Mouse (Mus musculus) lung, embryonic 15.5 days (tissue): ENCODE results near the gene Pkm. TPM values are rescaled to one million over a fixed set of nuclear protein-coding genes. Genes with fewer than 3 reads are reported as not detected.

Experiments used
- ATAC-seq: fragments of 200-750 bp; cut with Nextera tagmentation; 2 replicates; pipeline ENCODE4 v1.8.0; 2017; ENCODE audit warnings: moderate number of reproducible peaks, borderline replicate concordance; ENCODE audit not compliant: low FRiP score, low TSS enrichment; ENCODE audit errors: extremely low read depth
- H3K27ac ChIP-seq: fragments of 300-500 bp; sonication (generic); 2 replicates; pipeline ENCODE4 v1.5.1; 2015; ENCODE audit warnings: moderate library complexity, mild to moderate bottlenecking, inconsistent platforms
- H3K27me3 ChIP-seq: fragments of 300-500 bp; sonication (generic); 2 replicates; pipeline ENCODE4 v1.6.1; 2015; ENCODE audit warnings: inconsistent platforms
- H3K36me3 ChIP-seq: fragments of 300-500 bp; sonication (generic); 2 replicates; pipeline ENCODE4 v1.6.1; 2015; ENCODE audit warnings: inconsistent platforms
- H3K4me1 ChIP-seq: fragments of 300-500 bp; sonication (generic); 2 replicates; pipeline ENCODE4 v1.6.1; 2015; ENCODE audit warnings: inconsistent platforms
- H3K4me2 ChIP-seq: fragments of 300-500 bp; sonication (generic); 2 replicates; pipeline ENCODE4 v1.6.1; 2015; ENCODE audit warnings: inconsistent platforms, mild to moderate bottlenecking, moderate library complexity
- H3K4me3 ChIP-seq: fragments of 300-500 bp; sonication (generic); 2 replicates; pipeline ENCODE4 v1.5.1; 2015; ENCODE audit warnings: mild to moderate bottlenecking, inconsistent platforms
- H3K9ac ChIP-seq: fragments of 300-500 bp; sonication (generic); 2 replicates; pipeline ENCODE4 v1.6.1; 2015; ENCODE audit warnings: inconsistent platforms
- H3K9me3 ChIP-seq: fragments of 300-500 bp; sonication (generic); 2 replicates; pipeline ENCODE4 v1.6.1; 2016; ENCODE audit warnings: inconsistent platforms
- WGBS: fragments of 180-500 bp; shearing (Covaris S2); methylation state at CpG from one replicate; pipeline ENCODE4 v1.1.7; 2015; 5-methylcytosine and 5-hydroxymethylcytosine counted together
- polyA plus RNA-seq: library from polyadenylated mRNA; unstranded; fragments of >200 nt; fragmentation: Nextera tagmentation; extraction: Ambion mirVana; gene quantifications from 2 replicates; pipeline ENCODE4 v1.2.1, GENCODE M21; 2015

The Pkm gene
- polyA plus RNA-seq, 1 experiment from 2014 or later = 1,403 TPM

- peak; percentile 44 for ATAC-seq
- Histone ChIP-seq H3K27ac (peak overlapping the region; percentile 93), H3K9me3 (no peaks in the 10 kb centered on the region), H3K4me1 (peaks cover 49% of the 10 kb centered on the region), H3K27me3 (no peaks in the 10 kb centered on the region), H3K9ac (peak overlapping the region; percentile 83), H3K36me3 (peaks cover 15% of the 10 kb centered on the region), H3K4me3 (peak overlapping the region; percentile 73), H3K4me2 (peak overlapping the region; percentile 60)
- 1% methylated on average over 65 of the region's 65 CpGs for WGBS
Measured at GRCm38 (mm10) chr9:59656635-59657617, 758 bp downstream of the Pkm start.

GRCm38 (mm10) chr9:59658146-59658545 lies 2.0 kb downstream of the Pkm start:
- peak overlapping the region; percentile 93 for H3K27ac ChIP-seq
- H3K9ac ChIP-seq = peak overlapping the region; percentile 83
- peak overlapping the region; percentile 60 for H3K4me2 ChIP-seq
- no peaks in the 10 kb centered on the region for H3K27me3 ChIP-seq
- WGBS = 6% methylated on average over 4 of the region's 4 CpGs
- ATAC-seq = no peak
- H3K4me1 ChIP-seq = peaks cover 53% of the 10 kb centered on the region
- peak overlapping the region; percentile 73 for H3K4me3 ChIP-seq
- H3K36me3 ChIP-seq = peaks cover 15% of the 10 kb centered on the region
- no peaks in the 10 kb centered on the region for H3K9me3 ChIP-seq

- H3K27ac ChIP-seq = peak overlapping the region; percentile 75
- no peak overlapping the region for H3K9ac ChIP-seq
- peak overlapping the region; percentile 73 for H3K4me3 ChIP-seq
- H3K9me3 ChIP-seq = no peaks in the 10 kb centered on the region
- peaks cover 56% of the 10 kb centered on the region for H3K4me1 ChIP-seq
- ATAC-seq = 0 out of 2 replicates have a peak, but pooled peaks have one; percentile 25
- WGBS = 21% methylated on average over 14 of the region's 14 CpGs
- peaks cover 15% of the 10 kb centered on the region for H3K36me3 ChIP-seq
- H3K4me2 ChIP-seq = peak overlapping the region; percentile 60
- no peaks in the 10 kb centered on the region for H3K27me3 ChIP-seq
Measured at GRCm38 (mm10) chr9:59659036-59660026, 3.2 kb downstream of the Pkm start.

GRCm38 (mm10) chr9:59660421-59660820 lies 4.3 kb downstream of the Pkm start:
- WGBS = 56% methylated on average over 10 of the region's 10 CpGs
- peak overlapping the region; percentile 60 for H3K4me2 ChIP-seq
- no peak for ATAC-seq
- no peak overlapping the region for H3K9ac ChIP-seq
- H3K27ac ChIP-seq = peak overlapping the region; percentile 75
- peaks cover 55% of the 10 kb centered on the region for H3K4me1 ChIP-seq
- H3K27me3 ChIP-seq = no peaks in the 10 kb centered on the region
- H3K4me3 ChIP-seq = peak overlapping the region; percentile 6; the same call in 1 of the 2 replicates
- H3K36me3 ChIP-seq = peaks cover 24% of the 10 kb centered on the region
- no peaks in the 10 kb centered on the region for H3K9me3 ChIP-seq

- Histone ChIP-seq H3K36me3 (peaks cover 34% of the 10 kb centered on the region), H3K27me3 (no peaks in the 10 kb centered on the region), H3K9me3 (no peaks in the 10 kb centered on the region), H3K9ac (no peak overlapping the region), H3K27ac (peak overlapping the region; percentile 75; the same call in 1 of the 2 replicates), H3K4me3 (no peak overlapping the region), H3K4me1 (peaks cover 51% of the 10 kb centered on the region), H3K4me2 (no peak overlapping the region; the same call in 1 of the 2 replicates)
- WGBS = 52% methylated on average over 6 of the region's 6 CpGs
- ATAC-seq = no peak
Measured at GRCm38 (mm10) chr9:59661298-59661975, 5.3 kb downstream of the Pkm start.

- Histone ChIP-seq H3K4me2 (no peak overlapping the region), H3K27ac (no peak overlapping the region), H3K4me1 (peaks cover 43% of the 10 kb centered on the region), H3K36me3 (peaks cover 52% of the 10 kb centered on the region), H3K9me3 (no peaks in the 10 kb centered on the region), H3K4me3 (no peak overlapping the region), H3K27me3 (no peaks in the 10 kb centered on the region), H3K9ac (no peak overlapping the region)
- 77% methylated on average over 7 of the region's 7 CpGs for WGBS
- ATAC-seq = no peak
Measured at GRCm38 (mm10) chr9:59663226-59663625, 7.1 kb downstream of the Pkm start.

- Histone ChIP-seq H3K27me3 (no peaks in the 10 kb centered on the region), H3K4me1 (peaks cover 36% of the 10 kb centered on the region), H3K4me2 (no peak overlapping the region), H3K4me3 (no peak overlapping the region), H3K27ac (no peak overlapping the region), H3K36me3 (peaks cover 59% of the 10 kb centered on the region), H3K9me3 (no peaks in the 10 kb centered on the region), H3K9ac (no peak overlapping the region)
- ATAC-seq = no peak
- 63% methylated on average over 3 of the region's 3 CpGs for WGBS
Measured at GRCm38 (mm10) chr9:59663957-59664356, 7.8 kb downstream of the Pkm start.

- Histone ChIP-seq H3K9me3 (no peaks in the 10 kb centered on the region), H3K36me3 (peaks cover 65% of the 10 kb centered on the region), H3K4me2 (no peak overlapping the region), H3K27me3 (no peaks in the 10 kb centered on the region), H3K27ac (no peak overlapping the region), H3K9ac (no peak overlapping the region), H3K4me3 (no peak overlapping the region), H3K4me1 (peaks cover 28% of the 10 kb centered on the region)
- 68% methylated on average over 4 of the region's 4 CpGs for WGBS
- no peak for ATAC-seq
Measured at GRCm38 (mm10) chr9:59664664-59665256, 8.6 kb downstream of the Pkm start.

- ATAC-seq = no peak
- Histone ChIP-seq H3K9me3 (no peaks in the 10 kb centered on the region), H3K27me3 (no peaks in the 10 kb centered on the region), H3K36me3 (peaks cover 71% of the 10 kb centered on the region), H3K9ac (no peak overlapping the region), H3K27ac (no peak overlapping the region), H3K4me2 (no peak overlapping the region), H3K4me1 (peaks cover 15% of the 10 kb centered on the region), H3K4me3 (no peak overlapping the region)
- WGBS = 86% methylated on average over 8 of the region's 8 CpGs
Measured at GRCm38 (mm10) chr9:59666016-59666415, 9.8 kb downstream of the Pkm start.

- no peak overlapping the region for H3K4me3 ChIP-seq
- peaks cover 7% of the 10 kb centered on the region for H3K4me1 ChIP-seq
- H3K9ac ChIP-seq = no peak overlapping the region
- H3K4me2 ChIP-seq = no peak overlapping the region
- no peaks in the 10 kb centered on the region for H3K9me3 ChIP-seq
- peaks cover 71% of the 10 kb centered on the region for H3K36me3 ChIP-seq
- WGBS = 86% methylated on average over 1 of the region's 1 CpGs
- no peaks in the 10 kb centered on the region for H3K27me3 ChIP-seq
- no peak overlapping the region for H3K27ac ChIP-seq
- no peak for ATAC-seq
Measured at GRCm38 (mm10) chr9:59666813-59667212, 10.6 kb downstream of the Pkm start.

- Histone ChIP-seq H3K27ac (no peak overlapping the region), H3K36me3 (peaks cover 75% of the 10 kb centered on the region), H3K4me2 (no peak overlapping the region), H3K4me3 (no peak overlapping the region), H3K9ac (no peak overlapping the region), H3K27me3 (no peaks in the 10 kb centered on the region), H3K9me3 (no peaks in the 10 kb centered on the region), H3K4me1 (peaks cover 7% of the 10 kb centered on the region; the same call in 1 of the 2 replicates)
- ATAC-seq = no peak
- WGBS = 54% methylated on average over 4 of the region's 4 CpGs
Measured at GRCm38 (mm10) chr9:59667250-59667649, 11.1 kb downstream of the Pkm start.
